Mouse (Mus musculus): Measurements from ENCODE around the gene Ampd2. TPM values are rescaled to one million over a fixed set of nuclear protein-coding genes. Genes with fewer than 3 reads are reported as not detected.

The Ampd2 gene
- polyA plus RNA-seq, 1 experiment: 92.9 TPM

DNA sequence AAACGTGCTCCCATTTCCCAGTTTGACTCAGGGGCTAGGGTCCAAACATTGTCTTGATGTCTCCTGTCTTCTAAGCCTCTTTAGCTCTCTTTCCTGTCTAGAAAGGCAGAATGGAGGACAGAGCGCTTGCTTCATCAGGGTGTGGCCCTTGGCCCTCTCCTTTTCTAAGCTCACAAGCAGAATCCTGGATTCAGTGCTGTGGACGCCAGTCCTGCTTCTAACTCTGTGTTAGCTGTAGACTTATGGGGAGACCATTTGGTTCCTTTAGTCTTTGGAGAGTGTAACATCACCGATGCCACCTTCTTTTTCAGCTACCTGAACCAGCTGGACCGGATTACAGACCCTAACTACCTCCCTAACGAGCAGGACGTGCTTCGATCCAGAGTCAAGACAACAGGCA is 11.2 kb upstream of the Ampd2 start:
- no peaks in the 10 kb centered on the region for H3K36me3 ChIP-seq (ENCODE audit: control insufficient read depth, insufficient read depth, low read length)
- no peak overlapping the region for H3K27ac ChIP-seq (ENCODE audit: insufficient read depth, low read length)
- WGBS: 92% methylated on average over 8 of the region's 8 CpGs
- DNase-seq (ENCODE audit: low read depth in 1 of 2, low spot score in 2 of 2): no peak
- H3K4me1 ChIP-seq (ENCODE audit: control insufficient read depth, insufficient read depth, insufficient read length): 0 out of 2 replicates have a peak, but pooled peaks cover 1% of the 10 kb centered on the region
- TF ChIP-seq CTCF (IDR thresholded peaks at IDR 0.05; ENCODE audit: extremely low read depth, insufficient read depth, insufficient read length, insufficient replicate concordance) (no peak), POLR2A (IDR thresholded peaks at IDR 0.05; ENCODE audit: low read depth, low read length) (no peak)
- no peaks in the 10 kb centered on the region for H3K27me3 ChIP-seq (ENCODE audit: control insufficient read depth, insufficient read depth, low read length)
- no peak overlapping the region for H3K4me3 ChIP-seq (ENCODE audit: extremely low read depth, insufficient read depth, insufficient read length)

DNA sequence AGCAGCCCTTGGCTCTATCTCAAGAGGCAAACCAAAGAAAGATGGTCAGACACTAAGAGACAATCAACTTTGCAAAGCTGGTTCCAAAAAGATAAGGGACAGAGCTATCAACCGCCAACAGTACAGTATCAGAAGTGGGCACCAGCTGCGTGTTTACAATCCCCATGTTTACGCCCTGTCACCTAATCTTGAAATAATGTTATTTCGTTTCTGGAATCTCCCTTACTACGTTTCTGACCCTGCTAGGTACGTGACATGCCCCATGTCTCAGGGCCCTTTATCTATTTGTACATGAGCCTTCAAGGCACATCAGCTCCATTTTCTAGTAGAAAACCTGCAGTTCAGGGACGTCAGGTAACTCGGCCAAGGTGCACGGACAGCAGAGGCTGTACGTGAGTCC is 10.3 kb upstream of the Ampd2 start:
- no peak for TF ChIP-seq CTCF (IDR thresholded peaks at IDR 0.05; ENCODE audit: extremely low read depth, insufficient read depth, insufficient read length, insufficient replicate concordance)
- no peak for TF ChIP-seq POLR2A (IDR thresholded peaks at IDR 0.05; ENCODE audit: low read depth, low read length)
- Histone ChIP-seq H3K27ac (ENCODE audit: insufficient read depth, low read length) (no peak overlapping the region), H3K4me3 (ENCODE audit: extremely low read depth, insufficient read depth, insufficient read length) (no peak overlapping the region), H3K36me3 (ENCODE audit: control insufficient read depth, insufficient read depth, low read length) (no peaks in the 10 kb centered on the region), H3K4me1 (ENCODE audit: control insufficient read depth, insufficient read depth, insufficient read length) (0 out of 2 replicates have a peak, but pooled peaks cover 1% of the 10 kb centered on the region), H3K27me3 (ENCODE audit: control insufficient read depth, insufficient read depth, low read length) (0 out of 2 replicates have a peak, but pooled peaks cover 1% of the 10 kb centered on the region)
- WGBS: 79% methylated on average over 10 of the region's 10 CpGs
- no peak for DNase-seq (ENCODE audit: low read depth in 1 of 2, low spot score in 2 of 2)

DNA sequence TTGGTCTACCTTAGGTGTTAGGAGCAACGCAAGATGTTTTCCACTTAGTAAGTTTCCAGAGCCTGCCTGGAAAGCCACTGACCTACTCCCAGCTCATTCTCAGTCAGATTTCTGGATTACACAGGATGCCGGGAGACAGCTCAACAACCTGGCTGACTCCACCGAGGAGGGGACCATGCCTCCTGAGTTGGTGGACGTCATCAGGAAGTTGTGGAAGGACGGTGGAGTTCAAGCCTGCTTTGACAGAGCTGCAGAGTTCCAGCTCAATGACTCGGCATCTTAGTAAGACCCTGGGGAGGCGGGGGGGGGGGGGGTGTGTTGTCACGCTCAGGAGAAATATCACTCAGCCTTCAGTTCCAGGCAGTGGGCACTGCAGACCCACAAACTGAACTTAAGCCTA is 9.8 kb upstream of the Ampd2 start:
- H3K36me3 ChIP-seq (ENCODE audit: control insufficient read depth, insufficient read depth, low read length): no peaks in the 10 kb centered on the region
- TF ChIP-seq POLR2A (IDR thresholded peaks at IDR 0.05; ENCODE audit: low read depth, low read length): no peak
- TF ChIP-seq CTCF (IDR thresholded peaks at IDR 0.05; ENCODE audit: extremely low read depth, insufficient read depth, insufficient read length, insufficient replicate concordance): no peak
- 0 out of 2 replicates have a peak, but pooled peaks cover 1% of the 10 kb centered on the region for H3K27me3 ChIP-seq (ENCODE audit: control insufficient read depth, insufficient read depth, low read length)
- no peak overlapping the region for H3K4me3 ChIP-seq (ENCODE audit: extremely low read depth, insufficient read depth, insufficient read length)
- no peak overlapping the region for H3K27ac ChIP-seq (ENCODE audit: insufficient read depth, low read length)
- H3K4me1 ChIP-seq (ENCODE audit: control insufficient read depth, insufficient read depth, insufficient read length): 0 out of 2 replicates have a peak, but pooled peaks cover 1% of the 10 kb centered on the region
- 22% methylated on average over 8 of the region's 8 CpGs for WGBS
- no peak for DNase-seq (ENCODE audit: low read depth in 1 of 2, low spot score in 2 of 2)

DNA sequence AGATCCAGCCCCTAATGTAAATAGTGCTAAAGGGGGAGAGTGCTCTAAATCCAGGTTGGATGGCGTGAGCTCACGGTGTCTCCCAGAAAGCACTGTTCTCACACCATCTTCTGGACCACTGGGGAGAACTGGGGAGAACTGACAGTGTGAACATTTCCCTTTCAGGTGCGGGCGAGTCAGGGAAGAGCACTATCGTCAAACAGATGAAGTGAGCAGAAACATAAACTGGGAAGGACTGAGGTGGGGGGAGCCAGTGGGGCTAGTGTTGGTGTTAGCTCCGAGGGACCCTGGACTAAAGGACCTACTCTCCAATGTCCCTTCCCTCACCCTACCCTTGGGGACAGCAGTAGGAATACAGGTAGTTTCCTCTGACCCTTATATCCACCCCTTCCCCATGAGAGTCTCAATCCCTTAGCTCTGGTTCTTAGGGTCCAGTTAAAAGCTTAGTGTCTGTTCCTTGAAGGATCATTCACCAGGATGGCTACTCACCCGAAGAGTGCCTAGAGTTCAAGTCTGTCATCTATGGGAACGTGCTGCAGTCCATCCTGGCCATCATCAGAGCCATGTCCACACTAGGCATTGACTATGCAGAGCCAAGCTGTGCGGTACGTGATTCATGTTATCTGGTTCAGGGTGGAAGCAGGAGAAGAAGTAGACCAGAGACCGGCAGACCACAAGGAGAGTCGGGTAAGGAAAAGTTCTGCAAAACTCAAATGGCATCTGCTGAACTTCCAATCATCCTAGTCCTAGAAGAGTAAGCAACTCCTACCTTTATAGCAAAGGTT is 8.7 kb upstream of the Ampd2 start:
- no peaks in the 10 kb centered on the region for H3K36me3 ChIP-seq (ENCODE audit: control insufficient read depth, insufficient read depth, low read length)
- WGBS: 89% methylated on average over 12 of the region's 12 CpGs
- 0 out of 2 replicates have a peak, but pooled peaks cover 1% of the 10 kb centered on the region for H3K4me1 ChIP-seq (ENCODE audit: control insufficient read depth, insufficient read depth, insufficient read length)
- H3K27me3 ChIP-seq (ENCODE audit: control insufficient read depth, insufficient read depth, low read length): 0 out of 2 replicates have a peak, but pooled peaks cover 1% of the 10 kb centered on the region
- DNase-seq (ENCODE audit: low read depth in 1 of 2, low spot score in 2 of 2): no peak
- H3K4me3 ChIP-seq (ENCODE audit: extremely low read depth, insufficient read depth, insufficient read length): no peak overlapping the region
- H3K27ac ChIP-seq (ENCODE audit: insufficient read depth, low read length): no peak overlapping the region
- TF ChIP-seq CTCF (IDR thresholded peaks at IDR 0.05; ENCODE audit: extremely low read depth, insufficient read depth, insufficient read length, insufficient replicate concordance) (no peak), POLR2A (IDR thresholded peaks at IDR 0.05; ENCODE audit: low read depth, low read length) (no peak)

DNA sequence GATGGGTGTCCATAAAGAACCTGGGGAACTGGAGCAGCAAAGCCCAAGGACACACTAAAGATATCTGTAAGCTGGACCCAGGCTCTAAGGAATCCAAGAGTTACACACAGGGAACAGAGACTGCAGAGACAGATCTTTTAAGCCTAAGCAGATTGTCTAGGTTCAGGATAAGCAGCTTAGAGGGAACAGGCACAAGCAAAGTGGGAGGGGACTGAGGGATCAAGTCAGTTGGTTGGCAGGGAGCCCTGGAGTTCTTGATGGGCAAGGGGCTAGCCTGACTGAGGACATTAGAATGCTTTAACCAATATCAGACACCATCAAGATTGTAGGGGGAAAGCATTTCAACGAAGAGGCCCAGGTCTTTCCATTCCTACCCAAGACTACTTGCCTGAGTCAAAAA is 7.7 kb upstream of the Ampd2 start:
- WGBS: 84% methylated on average over 1 of the region's 1 CpGs
- Histone ChIP-seq H3K36me3 (ENCODE audit: control insufficient read depth, insufficient read depth, low read length) (no peaks in the 10 kb centered on the region), H3K4me1 (ENCODE audit: control insufficient read depth, insufficient read depth, insufficient read length) (0 out of 2 replicates have a peak, but pooled peaks cover 1% of the 10 kb centered on the region), H3K27me3 (ENCODE audit: control insufficient read depth, insufficient read depth, low read length) (0 out of 2 replicates have a peak, but pooled peaks cover 1% of the 10 kb centered on the region), H3K27ac (ENCODE audit: insufficient read depth, low read length) (no peak overlapping the region), H3K4me3 (ENCODE audit: extremely low read depth, insufficient read depth, insufficient read length) (no peak overlapping the region)
- DNase-seq (ENCODE audit: low read depth in 1 of 2, low spot score in 2 of 2): no peak
- no peak for TF ChIP-seq CTCF (IDR thresholded peaks at IDR 0.05; ENCODE audit: extremely low read depth, insufficient read depth, insufficient read length, insufficient replicate concordance)
- no peak for TF ChIP-seq POLR2A (IDR thresholded peaks at IDR 0.05; ENCODE audit: low read depth, low read length)

DNA sequence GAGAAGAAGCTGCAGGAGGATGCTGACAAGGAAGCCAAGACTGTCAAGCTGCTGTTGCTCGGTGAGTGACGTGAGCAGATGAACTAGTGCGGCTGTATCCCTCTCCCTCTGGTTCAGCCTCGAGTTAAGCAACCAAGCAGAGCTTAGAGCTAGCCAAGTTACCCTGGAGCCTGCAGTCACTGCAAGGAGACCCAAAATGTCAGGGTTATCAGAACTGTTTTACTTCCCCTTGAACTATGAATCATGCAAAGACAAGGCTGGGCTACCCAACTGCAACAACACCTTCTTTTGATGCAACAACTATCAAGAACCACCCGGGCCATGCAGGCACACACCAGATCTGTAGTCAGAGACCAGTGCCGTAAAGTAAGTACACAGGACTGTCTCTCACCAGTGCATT is 6.9 kb upstream of the Ampd2 start:
- DNase-seq (ENCODE audit: low read depth in 1 of 2, low spot score in 2 of 2): no peak
- no peaks in the 10 kb centered on the region for H3K36me3 ChIP-seq (ENCODE audit: control insufficient read depth, insufficient read depth, low read length)
- H3K27ac ChIP-seq (ENCODE audit: insufficient read depth, low read length): no peak overlapping the region
- H3K27me3 ChIP-seq (ENCODE audit: control insufficient read depth, insufficient read depth, low read length): 0 out of 2 replicates have a peak, but pooled peaks cover 1% of the 10 kb centered on the region
- H3K4me1 ChIP-seq (ENCODE audit: control insufficient read depth, insufficient read depth, insufficient read length): 0 out of 2 replicates have a peak, but pooled peaks cover 1% of the 10 kb centered on the region
- TF ChIP-seq CTCF (IDR thresholded peaks at IDR 0.05; ENCODE audit: extremely low read depth, insufficient read depth, insufficient read length, insufficient replicate concordance) (no peak), POLR2A (IDR thresholded peaks at IDR 0.05; ENCODE audit: low read depth, low read length) (no peak)
- 58% methylated on average over 6 of the region's 6 CpGs for WGBS
- no peak overlapping the region for H3K4me3 ChIP-seq (ENCODE audit: extremely low read depth, insufficient read depth, insufficient read length)

Data from spleen, adult 2 months (tissue).